Mouse (Mus musculus) lung, embryonic 14.5 days (tissue): ENCODE data around the gene Elac2. TPM values are rescaled to one million over a fixed set of nuclear protein-coding genes. Genes with fewer than 3 reads are reported as not detected.

Source experiments
- ATAC-seq: fragments of 200-750 bp; cut with Nextera tagmentation; 2 replicates; pipeline ENCODE4 v1.8.0; 2017; ENCODE audit warnings: mild to moderate bottlenecking, moderate TSS enrichment, moderate library complexity; ENCODE audit not compliant: insufficient read depth
- DNase-seq: peaks from one replicate; pipeline ENCODE4 v3.0.0-alpha.2; 2015
- H3K27ac ChIP-seq: fragments of 300-500 bp; sonication (generic); 2 replicates; pipeline ENCODE4 v1.5.1; 2014; ENCODE audit warnings: low read depth, mild to moderate bottlenecking, moderate library complexity
- H3K27me3 ChIP-seq: fragments of 300-500 bp; sonication (generic); 2 replicates; pipeline ENCODE4 v1.6.1; 2014; ENCODE audit warnings: low read length, control low read depth; ENCODE audit not compliant: insufficient read depth
- H3K36me3 ChIP-seq: fragments of 300-500 bp; sonication (generic); 2 replicates; pipeline ENCODE4 v1.6.1; 2014; ENCODE audit warnings: control low read depth; ENCODE audit not compliant: insufficient read depth
- H3K4me1 ChIP-seq: fragments of 300-500 bp; sonication (generic); 2 replicates; pipeline ENCODE4 v1.6.1; 2014; ENCODE audit warnings: antibody characterized with exemption, control low read depth; ENCODE audit not compliant: insufficient read depth
- H3K4me2 ChIP-seq: fragments of 300-500 bp; sonication (generic); 2 replicates; pipeline ENCODE4 v1.6.1; 2014; ENCODE audit warnings: mild to moderate bottlenecking
- H3K4me3 ChIP-seq: fragments of 300-500 bp; sonication (generic); 2 replicates; pipeline ENCODE4 v1.5.1; 2014; ENCODE audit warnings: low read depth, low read length
- H3K9ac ChIP-seq: fragments of 300-500 bp; sonication (generic); 2 replicates; pipeline ENCODE4 v1.6.1; 2014
- H3K9me3 ChIP-seq: fragments of 300-500 bp; sonication (generic); 2 replicates; pipeline ENCODE4 v1.6.1; 2016; ENCODE audit warnings: low read depth, low read length, control low read depth
- CTCF ChIP-seq: IDR thresholded peaks from 2 replicates; pipeline ENCODE4 v1.5.1; 2016; ENCODE audit warnings: antibody characterized with exemption, low read depth
- WGBS: fragments of 180-500 bp; shearing (Covaris S2); extraction: QIAGEN DNeasy Blood & Tissue Kit; methylation state at CpG from one replicate; pipeline ENCODE4 v1.1.7; 2014; 5-methylcytosine and 5-hydroxymethylcytosine counted together
- polyA plus RNA-seq: library from polyadenylated mRNA; unstranded; fragments of >200 nt; fragmentation: Nextera tagmentation; extraction: Ambion mirVana; gene quantifications from 2 replicates; pipeline ENCODE4 v1.2.1, GENCODE M21; 2014

Elac2 gene
- polyA plus RNA-seq, 1 experiment from 2014 or later: 33.0 TPM

DNA sequence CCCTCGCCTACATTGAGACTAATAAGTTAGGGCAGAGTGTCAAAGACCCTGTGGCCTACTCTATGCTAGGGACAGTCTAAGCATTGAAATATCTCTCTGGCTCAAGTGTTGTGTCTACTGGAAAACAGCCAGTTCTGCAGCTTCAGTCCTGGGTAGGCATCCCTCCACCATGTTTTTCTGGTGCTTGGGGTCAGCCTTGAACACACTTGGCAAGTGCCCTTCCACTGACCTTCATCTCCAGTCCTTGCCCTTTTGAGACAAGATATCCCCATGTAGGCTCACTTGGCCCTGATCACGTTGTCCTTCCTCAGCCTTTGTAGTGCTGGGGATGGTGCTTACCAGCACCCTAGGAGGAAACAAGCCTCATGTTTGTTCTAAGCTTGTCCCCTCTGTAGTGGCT lies 9.7 kb downstream of the Elac2 start:
- H3K9me3 ChIP-seq: no peaks in the 10 kb centered on the region
- no peak for ATAC-seq
- no peak overlapping the region for H3K9ac ChIP-seq
- H3K4me1 ChIP-seq: no peaks in the 10 kb centered on the region
- no peak overlapping the region for H3K4me2 ChIP-seq
- DNase-seq: no peak
- TF ChIP-seq CTCF: no peak
- H3K36me3 ChIP-seq: peaks cover 94% of the 10 kb centered on the region
- WGBS: 92% methylated on average over 2 of the region's 2 CpGs
- no peaks in the 10 kb centered on the region for H3K27me3 ChIP-seq
- H3K27ac ChIP-seq: no peak overlapping the region
- H3K4me3 ChIP-seq: no peak overlapping the region

DNA sequence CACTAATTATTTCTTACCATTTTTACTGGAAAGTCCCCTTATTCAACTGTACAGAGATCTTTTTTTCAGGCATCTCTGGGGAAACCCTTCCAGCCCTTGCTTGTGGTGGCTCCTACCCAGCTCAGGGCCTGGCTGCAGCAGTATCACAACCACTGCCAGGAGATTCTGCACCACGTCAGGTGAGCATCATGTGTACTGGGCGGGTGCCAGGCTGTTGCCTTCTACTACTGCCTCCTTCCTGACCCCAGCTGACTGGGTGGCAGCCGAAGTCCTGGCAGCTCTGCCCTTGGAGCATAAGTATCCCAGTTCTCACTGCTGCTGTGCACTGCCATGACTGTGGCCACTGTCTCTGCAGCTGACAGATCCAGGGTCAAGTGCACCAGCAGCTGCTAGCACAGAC lies 19.6 kb downstream of the Elac2 start:
- peaks cover 85% of the 10 kb centered on the region for H3K36me3 ChIP-seq
- H3K27me3 ChIP-seq: no peaks in the 10 kb centered on the region

DNA sequence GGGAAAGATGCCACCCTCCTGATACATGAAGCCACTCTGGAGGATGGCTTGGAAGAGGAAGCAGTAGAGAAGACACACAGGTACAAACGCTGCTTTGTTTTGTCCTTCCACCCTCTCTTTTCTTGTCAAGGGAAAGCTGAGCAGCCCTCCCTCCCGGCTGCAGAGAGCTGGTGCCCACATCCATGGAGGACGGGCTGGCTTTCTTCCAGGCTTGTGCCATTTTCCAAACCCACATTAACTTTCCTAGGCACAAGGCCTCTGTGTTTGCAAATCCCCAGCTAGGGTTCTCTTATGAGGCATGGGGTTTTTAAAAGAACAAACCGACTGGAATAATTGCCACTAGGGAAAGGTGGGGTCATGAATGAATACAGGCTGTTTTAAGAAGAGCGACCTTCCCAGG lies 20.8 kb downstream of the Elac2 start:
- H3K9me3 ChIP-seq: no peaks in the 10 kb centered on the region
- no peak for TF ChIP-seq CTCF
- peaks cover 80% of the 10 kb centered on the region for H3K36me3 ChIP-seq
- no peak overlapping the region for H3K27ac ChIP-seq
- no peak overlapping the region for H3K4me3 ChIP-seq
- WGBS: 83% methylated on average over 5 of the region's 5 CpGs
- no peaks in the 10 kb centered on the region for H3K4me1 ChIP-seq
- H3K4me2 ChIP-seq: no peak overlapping the region
- no peaks in the 10 kb centered on the region for H3K27me3 ChIP-seq
- no peak for DNase-seq
- no peak overlapping the region for H3K9ac ChIP-seq
- no peak for ATAC-seq

More for the DNA sequence above, 19.6 kb downstream of the Elac2 start:
- H3K4me2 ChIP-seq: no peak overlapping the region
- no peak overlapping the region for H3K9ac ChIP-seq
- H3K4me1 ChIP-seq: no peaks in the 10 kb centered on the region
- DNase-seq (no peak), ATAC-seq (no peak)
- no peaks in the 10 kb centered on the region for H3K9me3 ChIP-seq
- no peak overlapping the region for H3K27ac ChIP-seq
- no peak overlapping the region for H3K4me3 ChIP-seq
- 74% methylated on average over 3 of the region's 3 CpGs for WGBS
- TF ChIP-seq CTCF: no peak

DNA sequence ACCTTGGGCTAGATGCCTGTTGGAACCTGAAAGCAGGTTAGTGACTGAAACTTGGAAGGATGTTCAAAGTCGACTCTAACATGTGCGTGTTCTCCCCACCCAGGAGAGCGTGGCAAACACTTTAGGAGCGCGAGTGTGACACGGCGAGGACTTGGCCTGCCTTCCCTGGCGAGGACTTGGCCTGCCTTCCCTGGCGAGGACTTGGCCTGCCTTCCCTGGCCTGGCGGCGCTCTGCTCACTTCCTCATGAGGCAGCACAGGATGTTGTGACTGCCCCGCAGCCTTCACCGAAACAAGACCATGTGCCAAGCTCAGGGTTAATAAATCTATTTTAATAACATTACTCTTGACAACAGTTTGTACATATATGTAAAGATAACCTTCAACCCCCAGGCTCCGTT lies 22.9 kb downstream of the Elac2 start:
- WGBS: 77% methylated on average over 14 of the region's 14 CpGs
- Histone ChIP-seq H3K4me1 (no peaks in the 10 kb centered on the region), H3K36me3 (peaks cover 69% of the 10 kb centered on the region), H3K4me2 (no peak overlapping the region), H3K9ac (no peak overlapping the region), H3K9me3 (no peaks in the 10 kb centered on the region), H3K4me3 (no peak overlapping the region), H3K27ac (no peak overlapping the region), H3K27me3 (no peaks in the 10 kb centered on the region)
- TF ChIP-seq CTCF: no peak
- DNase-seq (no peak), ATAC-seq (no peak)

DNA sequence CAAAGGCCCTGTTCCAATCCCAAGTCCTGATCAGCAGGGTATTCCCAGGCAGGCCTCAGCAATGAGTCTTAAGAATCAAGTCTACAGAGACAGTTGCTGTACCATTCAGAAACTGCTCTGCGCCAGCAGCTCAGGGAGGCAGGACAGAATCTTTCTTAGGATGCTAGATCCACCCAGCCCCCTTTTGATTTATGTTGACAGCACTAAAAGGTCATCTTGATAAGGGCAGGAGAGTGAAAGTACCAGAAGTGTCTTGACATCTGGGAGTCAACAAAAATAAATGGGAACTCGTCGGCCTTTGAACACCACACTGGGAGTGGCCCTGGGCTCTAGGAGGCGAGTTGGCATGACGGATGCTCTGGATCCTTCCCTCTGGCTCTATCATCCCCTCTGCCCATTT lies 24.8 kb downstream of the Elac2 start:
- TF ChIP-seq CTCF: no peak
- H3K36me3 ChIP-seq: peaks cover 50% of the 10 kb centered on the region
- 48% methylated on average over 5 of the region's 5 CpGs for WGBS

DNA sequence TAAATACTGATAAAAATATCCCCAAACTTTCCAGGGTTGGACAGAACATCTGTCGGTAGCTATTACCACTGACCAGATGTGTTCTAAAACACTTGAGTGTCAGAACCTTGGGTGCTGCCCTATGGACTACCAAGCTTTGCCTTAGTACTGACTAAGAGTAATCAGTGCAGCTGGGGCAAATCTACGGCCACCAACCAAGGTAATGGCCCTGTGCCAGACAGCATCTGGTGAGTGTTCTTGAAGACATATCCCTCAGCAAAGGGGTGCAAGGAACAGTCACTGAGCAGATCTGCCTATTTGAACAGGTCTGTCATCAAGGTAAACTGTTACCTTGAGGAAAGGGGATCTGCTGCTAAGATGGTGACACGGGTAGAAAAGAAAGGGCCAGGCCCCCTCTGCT lies 26.0 kb downstream of the Elac2 start:
- peak; percentile 63 for DNase-seq
- Histone ChIP-seq H3K9ac (no peak overlapping the region), H3K27ac (no peak overlapping the region), H3K9me3 (no peaks in the 10 kb centered on the region), H3K4me2 (no peak overlapping the region), H3K4me3 (no peak overlapping the region), H3K36me3 (peaks cover 38% of the 10 kb centered on the region), H3K4me1 (no peaks in the 10 kb centered on the region), H3K27me3 (no peaks in the 10 kb centered on the region)
- WGBS: 47% methylated on average over 3 of the region's 3 CpGs
- ATAC-seq: peak; percentile 39; the same call in 1 of the 2 replicates
- no peak for TF ChIP-seq CTCF

More for the DNA sequence above, 24.8 kb downstream of the Elac2 start:
- Histone ChIP-seq H3K9ac (no peak overlapping the region), H3K4me1 (no peaks in the 10 kb centered on the region), H3K27ac (no peak overlapping the region), H3K27me3 (no peaks in the 10 kb centered on the region), H3K4me2 (no peak overlapping the region), H3K9me3 (no peaks in the 10 kb centered on the region), H3K4me3 (no peak overlapping the region)
- no peak for ATAC-seq
- no peak for DNase-seq

DNA sequence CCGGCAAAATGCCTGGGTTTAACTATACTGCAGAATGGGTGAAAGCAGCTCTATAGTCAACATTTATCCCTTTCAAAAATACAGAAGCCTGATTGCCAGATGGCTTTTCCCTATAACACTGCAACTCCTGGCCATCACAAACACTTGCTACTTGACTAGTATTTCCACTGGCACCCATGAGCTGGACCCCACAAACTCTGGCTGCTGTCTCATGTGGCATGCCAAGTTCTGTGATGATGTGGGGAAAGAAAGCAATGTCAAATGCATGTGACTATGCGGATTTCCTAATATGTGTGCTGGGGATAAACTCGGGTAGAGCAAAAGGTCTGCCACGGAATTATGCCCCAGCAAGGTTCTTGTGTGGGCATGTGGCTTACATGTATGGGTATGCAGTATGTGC lies 27.2 kb downstream of the Elac2 start:
- ATAC-seq (no peak), DNase-seq (peak; percentile 34)
- H3K4me1 ChIP-seq: no peaks in the 10 kb centered on the region
- peaks cover 26% of the 10 kb centered on the region for H3K36me3 ChIP-seq
- H3K9me3 ChIP-seq: no peaks in the 10 kb centered on the region
- H3K4me2 ChIP-seq: no peak overlapping the region
- 73% methylated on average over 4 of the region's 4 CpGs for WGBS
- no peak overlapping the region for H3K9ac ChIP-seq
- TF ChIP-seq CTCF: no peak
- H3K27ac ChIP-seq: no peak overlapping the region
- H3K27me3 ChIP-seq: no peaks in the 10 kb centered on the region
- no peak overlapping the region for H3K4me3 ChIP-seq

DNA sequence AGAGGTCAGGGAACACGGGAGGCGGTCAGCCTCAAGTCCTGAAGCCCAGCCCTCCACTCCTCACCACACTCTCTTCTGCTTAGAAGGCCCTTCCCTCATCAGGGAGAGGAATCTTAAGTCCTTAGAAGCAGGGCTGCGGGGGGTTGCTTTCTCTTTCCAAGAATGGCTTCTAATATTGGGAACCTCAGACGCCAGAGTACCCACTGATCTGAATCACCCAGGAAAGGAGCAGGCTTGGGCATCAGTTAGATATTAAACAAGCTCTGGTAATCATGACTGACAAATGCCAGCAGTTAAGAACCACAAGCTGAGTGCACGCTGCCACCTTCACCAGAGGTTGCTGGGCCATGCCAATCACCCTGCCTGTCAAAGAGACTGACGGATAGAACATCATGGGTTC lies 35.1 kb downstream of the Elac2 start:
- 68% methylated on average over 6 of the region's 6 CpGs for WGBS
- DNase-seq: no peak
- Histone ChIP-seq H3K27me3 (no peaks in the 10 kb centered on the region), H3K4me3 (no peak overlapping the region), H3K4me2 (no peak overlapping the region), H3K9me3 (no peaks in the 10 kb centered on the region), H3K27ac (no peak overlapping the region), H3K9ac (no peak overlapping the region), H3K4me1 (no peaks in the 10 kb centered on the region), H3K36me3 (no peaks in the 10 kb centered on the region)
- no peak for ATAC-seq
- no peak for TF ChIP-seq CTCF
